12 mouse cellular contexts compared by ENCODE assay signal in genomic region chr2:168583084-168583483, GRCm38 (mm10). TPM values are rescaled to one million over a fixed set of nuclear protein-coding genes. Genes with fewer than 3 reads are reported as not detected.
DNase-seq lines count a peak whose midpoint lies in the region; ATAC-seq and TF ChIP-seq lines count a peak whose summit lies in the region.
"Had no signal": no experiment of that assay in that cellular context is flagged by ENCODE, and none has a peak within 500 bp of the region (broad histone marks: within the 10 kb centered on the region; RNA-seq: fewer than 3 reads in every experiment).

No protein-coding gene starts in this region.

- peaks cover 62% of the 10 kb centered on the region for H3K4me1 ChIP-seq in heart, postnatal 0 days (ENCODE audit: control insufficient read depth, insufficient read depth)

- H3K27ac ChIP-seq in heart, postnatal 0 days (ENCODE audit: low read depth): peak overlapping the region; percentile 94
- H3K27ac ChIP-seq: limb, embryonic 15.5 days had no signal

- intact Hi-C loops in heart, postnatal 10 days (cut with DNase I): loop anchor here (5.0 kb wide), 1 partner anchor 56 kb away; no protein-coding TSS in a partner anchor

- TF ChIP-seq EP300 in heart, postnatal 0 days (IDR thresholded peaks at IDR 0.05; ENCODE audit: low read depth): no peak

- H3K36me3 ChIP-seq in heart, postnatal 0 days (replicated peaks; ENCODE audit: control insufficient read depth, insufficient read depth, low read length): no peaks in the 10 kb centered on the region
- H3K36me3 ChIP-seq: limb, embryonic 15.5 days had no signal

- no peaks in the 10 kb centered on the region for H3K27me3 ChIP-seq in heart, postnatal 0 days (ENCODE audit: control insufficient read depth, insufficient read depth, low read length)

- no peak overlapping the region for H3K9ac ChIP-seq in heart, postnatal 0 days (replicated peaks; ENCODE audit: low read depth, low read length)
- H3K9ac ChIP-seq: limb, embryonic 15.5 days; lung, embryonic 14.5 days had no signal

- no peak for TF ChIP-seq CTCF in heart, postnatal 0 days (IDR thresholded peaks at IDR 0.05; ENCODE audit: low read depth)

- no peak overlapping the region for H3K4me2 ChIP-seq in heart, postnatal 0 days (ENCODE audit: low read depth, low read length)
- H3K4me2 ChIP-seq: limb, embryonic 15.5 days; lung, embryonic 14.5 days had no signal

- H3K9me3 ChIP-seq in heart, postnatal 0 days (replicated peaks; ENCODE audit: control insufficient read depth, low read length): no peaks in the 10 kb centered on the region
- H3K9me3 ChIP-seq: limb, embryonic 15.5 days had no signal

- peak; percentile 96 for DNase-seq in heart, adult 11 months
- no peak for DNase-seq in heart, postnatal 10 days
- DNase-seq in heart, postnatal 0 days (ENCODE audit: low spot score): no peak
- peak; percentile 57 for DNase-seq in naive thymus-derived CD4-positive, alpha-beta T cell, adult 2 months (ENCODE audit: low read depth)
- DNase-seq in cerebellum, postnatal 14 days: no peak
- DNase-seq in urinary bladder, adult 2 months (ENCODE audit: low spot score): no peak
- no peak for DNase-seq in yolk sac, embryonic 10.5 days (ENCODE audit: low spot score)
- DNase-seq: lung, embryonic 14.5 days; midbrain, embryonic 14.5 days had no signal

- H3K4me3 ChIP-seq in heart, postnatal 0 days (ENCODE audit: low read depth, low read length): no peak overlapping the region
- H3K4me3 ChIP-seq: limb, embryonic 15.5 days had no signal

- 75% methylated on average over 5 of the region's 5 CpGs for WGBS in heart, postnatal 0 days

- peak; percentile 62 for ATAC-seq in CD4-positive, CD25-positive, alpha-beta regulatory T cell, adult 4 months
- no peak for ATAC-seq in heart, postnatal 0 days (ENCODE audit: insufficient read depth, low read depth)
- ATAC-seq: hindbrain, embryonic 16.5 days had no signal

RNA-seq across cellular contexts. Expression of gene Nfatc2, which starts 18.4 kb away (rescaled TPM):
- total RNA-seq in heart, postnatal 10 days (2021): 10 to 100 TPM; 16.3 to 21.3 TPM
- 10 to 100 TPM; 20.9 to 22.6 TPM for polyA plus RNA-seq in CD4-positive, CD25-positive, alpha-beta regulatory T cell, adult 4 months (2017; shearing (Covaris generic))
- total RNA-seq in heart, postnatal 0 days (2014; rRNA removed; ENCODE audit: low replicate concordance): 7.4 and 10.1 TPM in 2 replicates
- polyA plus RNA-seq in heart, postnatal 0 days (2015; fragmentation: Nextera tagmentation; extraction: Ambion mirVana): 7.3 and 8.2 TPM in 2 replicates
- polyA plus RNA-seq in urinary bladder, adult 2 months (2012; rRNA removed): 2.4 and 4.9 TPM in 2 replicates

Comparison
In these comparisons a context has a peak if more than half of its experiments do, and no peak if none do; other contexts are left out.
1. DNase-seq: peak in heart, adult 11 months (single experiment) and naive thymus-derived CD4-positive, alpha-beta T cell, adult 2 months (single experiment); none in heart, postnatal 10 days (0 of 2), heart, postnatal 0 days (single experiment), cerebellum, postnatal 14 days (0 of 2), urinary bladder, adult 2 months (single experiment) and yolk sac, embryonic 10.5 days (single experiment).